Mouse (Mus musculus): ENCODE measurements around the gene Myh14. TPM values are rescaled to one million over a fixed set of nuclear protein-coding genes. Genes with fewer than 3 reads are reported as not detected.

The Myh14 gene
- polyA plus RNA-seq, 1 experiment: 0.01 TPM

GRCm38 (mm10) chr7:44640843-44641605 is 29.6 kb downstream of the Myh14 start:
- H3K27me3 ChIP-seq (ENCODE audit: control insufficient read depth, insufficient read depth, insufficient read length): peaks cover 64% of the 10 kb centered on the region
- H3K36me3 ChIP-seq (ENCODE audit: control insufficient read depth, insufficient read depth): no peaks in the 10 kb centered on the region
- no peaks in the 10 kb centered on the region for H3K79me3 ChIP-seq (ENCODE audit: low read depth)
- no peaks in the 10 kb centered on the region for H3K79me2 ChIP-seq (ENCODE audit: control insufficient read depth, insufficient read depth)
- no peak overlapping the region for H3K4me3 ChIP-seq (ENCODE audit: insufficient read depth, poor library complexity, severe bottlenecking)
- no peak for TF ChIP-seq FOSL1 (IDR thresholded peaks at IDR 0.05; ENCODE audit: insufficient read depth, low read length, poor library complexity, severe bottlenecking)
- no peak overlapping the region for H3ac ChIP-seq (ENCODE audit: control insufficient read depth, insufficient read length, low read depth)

DNA sequence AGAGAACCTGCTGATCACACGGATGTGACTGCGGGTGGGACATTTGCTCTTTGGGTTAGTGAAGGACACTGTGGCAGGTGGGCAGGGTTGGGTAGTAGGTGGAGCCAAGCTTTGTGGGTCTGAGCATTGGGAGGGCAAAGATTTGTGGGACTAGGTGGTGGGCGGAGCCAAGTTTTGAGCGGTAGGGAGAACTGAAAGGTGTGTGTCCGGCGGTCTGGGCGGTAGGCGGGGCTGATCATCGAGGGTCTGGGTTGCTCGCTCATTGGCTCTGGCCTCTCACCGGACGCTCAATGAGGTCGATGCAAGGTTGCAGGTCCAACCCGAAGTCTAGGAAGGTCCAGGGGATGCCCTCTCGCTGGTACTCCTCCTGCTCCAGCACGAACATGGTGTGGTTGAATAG is 32.0 kb downstream of the Myh14 start:
- peaks cover 69% of the 10 kb centered on the region for H3K27me3 ChIP-seq (ENCODE audit: control insufficient read depth, insufficient read depth, insufficient read length)
- no peak overlapping the region for H3K4me3 ChIP-seq (ENCODE audit: insufficient read depth, poor library complexity, severe bottlenecking)
- TF ChIP-seq MYOD1 (IDR thresholded peaks at IDR 0.05; ENCODE audit: control insufficient read depth, insufficient read length, low read depth) (no peak), MAX (IDR thresholded peaks at IDR 0.05) (no peak), FOSL1 (IDR thresholded peaks at IDR 0.05; ENCODE audit: insufficient read depth, low read length, poor library complexity, severe bottlenecking) (no peak), CTCF (IDR thresholded peaks at IDR 0.05; ENCODE audit: control insufficient read depth, insufficient read depth, insufficient read length) (no peak), USF1 (IDR thresholded peaks at IDR 0.05; ENCODE audit: low read depth) (no peak), CEBPB (IDR thresholded peaks at IDR 0.05; ENCODE audit: low read depth) (no peak), MYOG (IDR thresholded peaks at IDR 0.05; ENCODE audit: control insufficient read depth, extremely low read depth, insufficient read length) (no peak)
- no peaks in the 10 kb centered on the region for H3K36me3 ChIP-seq (ENCODE audit: control insufficient read depth, insufficient read depth)
- H3K79me2 ChIP-seq (ENCODE audit: control insufficient read depth, insufficient read depth): no peaks in the 10 kb centered on the region
- H3K79me3 ChIP-seq (ENCODE audit: low read depth): no peaks in the 10 kb centered on the region
- H3ac ChIP-seq (ENCODE audit: control insufficient read depth, insufficient read length, low read depth): no peak overlapping the region

GRCm38 (mm10) chr7:44636684-44637083 is 34.0 kb downstream of the Myh14 start:
- Histone ChIP-seq H3K79me2 (ENCODE audit: control insufficient read depth, insufficient read depth) (no peaks in the 10 kb centered on the region), H3K79me3 (ENCODE audit: low read depth) (no peaks in the 10 kb centered on the region), H3ac (ENCODE audit: control insufficient read depth, insufficient read length, low read depth) (no peak overlapping the region), H3K36me3 (ENCODE audit: control insufficient read depth, insufficient read depth) (no peaks in the 10 kb centered on the region), H3K4me3 (ENCODE audit: insufficient read depth, poor library complexity, severe bottlenecking) (no peak overlapping the region), H3K27me3 (ENCODE audit: control insufficient read depth, insufficient read depth, insufficient read length) (peaks cover 79% of the 10 kb centered on the region)
- TF ChIP-seq USF1 (IDR thresholded peaks at IDR 0.05; ENCODE audit: low read depth) (no peak), MYOG (IDR thresholded peaks at IDR 0.05; ENCODE audit: control insufficient read depth, extremely low read depth, insufficient read length) (no peak), MAX (IDR thresholded peaks at IDR 0.05) (no peak), CTCF (IDR thresholded peaks at IDR 0.05; ENCODE audit: control insufficient read depth, insufficient read depth, insufficient read length) (no peak), FOSL1 (IDR thresholded peaks at IDR 0.05; ENCODE audit: insufficient read depth, low read length, poor library complexity, severe bottlenecking) (no peak), MYOD1 (IDR thresholded peaks at IDR 0.05; ENCODE audit: control insufficient read depth, insufficient read length, low read depth) (no peak), CEBPB (IDR thresholded peaks at IDR 0.05; ENCODE audit: low read depth) (no peak)

- H3K36me3 ChIP-seq (ENCODE audit: control insufficient read depth, insufficient read depth): no peaks in the 10 kb centered on the region
- TF ChIP-seq MYOD1 (IDR thresholded peaks at IDR 0.05; ENCODE audit: control insufficient read depth, insufficient read length, low read depth) (no peak), CTCF (IDR thresholded peaks at IDR 0.05; ENCODE audit: control insufficient read depth, insufficient read depth, insufficient read length) (peak; percentile 24)
- H3K79me2 ChIP-seq (ENCODE audit: control insufficient read depth, insufficient read depth): no peaks in the 10 kb centered on the region
- H3ac ChIP-seq (ENCODE audit: control insufficient read depth, insufficient read length, low read depth): no peak overlapping the region
- H3K4me3 ChIP-seq (ENCODE audit: insufficient read depth, poor library complexity, severe bottlenecking): no peak overlapping the region
- peaks cover 76% of the 10 kb centered on the region for H3K27me3 ChIP-seq (ENCODE audit: control insufficient read depth, insufficient read depth, insufficient read length)
- H3K79me3 ChIP-seq (ENCODE audit: low read depth): no peaks in the 10 kb centered on the region
Observed at GRCm38 (mm10) chr7:44633407-44633806, 37.2 kb downstream of the Myh14 start.

- no peak overlapping the region for H3K4me3 ChIP-seq (ENCODE audit: insufficient read depth, poor library complexity, severe bottlenecking)
- no peak for TF ChIP-seq MAX (IDR thresholded peaks at IDR 0.05)
- TF ChIP-seq CEBPB (IDR thresholded peaks at IDR 0.05; ENCODE audit: low read depth): no peak
- no peak for TF ChIP-seq MYOD1 (IDR thresholded peaks at IDR 0.05; ENCODE audit: control insufficient read depth, insufficient read length, low read depth)
- TF ChIP-seq USF1 (IDR thresholded peaks at IDR 0.05; ENCODE audit: low read depth): no peak
- no peak for TF ChIP-seq FOSL1 (IDR thresholded peaks at IDR 0.05; ENCODE audit: insufficient read depth, low read length, poor library complexity, severe bottlenecking)
- TF ChIP-seq CTCF (IDR thresholded peaks at IDR 0.05; ENCODE audit: control insufficient read depth, insufficient read depth, insufficient read length): no peak
- no peak for TF ChIP-seq MYOG (IDR thresholded peaks at IDR 0.05; ENCODE audit: control insufficient read depth, extremely low read depth, insufficient read length)
Observed at GRCm38 (mm10) chr7:44632676-44633075, 38.0 kb downstream of the Myh14 start.

GRCm38 (mm10) chr7:44630437-44630836 is 40.2 kb downstream of the Myh14 start:
- Histone ChIP-seq H3K27me3 (ENCODE audit: control insufficient read depth, insufficient read depth, insufficient read length) (peaks cover 66% of the 10 kb centered on the region), H3K4me3 (ENCODE audit: insufficient read depth, poor library complexity, severe bottlenecking) (no peak overlapping the region), H3K79me2 (ENCODE audit: control insufficient read depth, insufficient read depth) (no peaks in the 10 kb centered on the region), H3ac (ENCODE audit: control insufficient read depth, insufficient read length, low read depth) (no peak overlapping the region), H3K79me3 (ENCODE audit: low read depth) (no peaks in the 10 kb centered on the region), H3K36me3 (ENCODE audit: control insufficient read depth, insufficient read depth) (no peaks in the 10 kb centered on the region)
- TF ChIP-seq MYOD1 (IDR thresholded peaks at IDR 0.05; ENCODE audit: control insufficient read depth, insufficient read length, low read depth) (no peak), MAX (IDR thresholded peaks at IDR 0.05) (no peak)

More at GRCm38 (mm10) chr7:44632676-44633075, 38.0 kb downstream of the Myh14 start:
- Histone ChIP-seq H3K79me3 (ENCODE audit: low read depth) (no peaks in the 10 kb centered on the region), H3K79me2 (ENCODE audit: control insufficient read depth, insufficient read depth) (no peaks in the 10 kb centered on the region), H3ac (ENCODE audit: control insufficient read depth, insufficient read length, low read depth) (no peak overlapping the region), H3K27me3 (ENCODE audit: control insufficient read depth, insufficient read depth, insufficient read length) (peaks cover 76% of the 10 kb centered on the region), H3K36me3 (ENCODE audit: control insufficient read depth, insufficient read depth) (no peaks in the 10 kb centered on the region)

Measured in C2C12 (cell line).